11 mouse cellular contexts compared by ENCODE assay signal in the genomic region with DNA sequence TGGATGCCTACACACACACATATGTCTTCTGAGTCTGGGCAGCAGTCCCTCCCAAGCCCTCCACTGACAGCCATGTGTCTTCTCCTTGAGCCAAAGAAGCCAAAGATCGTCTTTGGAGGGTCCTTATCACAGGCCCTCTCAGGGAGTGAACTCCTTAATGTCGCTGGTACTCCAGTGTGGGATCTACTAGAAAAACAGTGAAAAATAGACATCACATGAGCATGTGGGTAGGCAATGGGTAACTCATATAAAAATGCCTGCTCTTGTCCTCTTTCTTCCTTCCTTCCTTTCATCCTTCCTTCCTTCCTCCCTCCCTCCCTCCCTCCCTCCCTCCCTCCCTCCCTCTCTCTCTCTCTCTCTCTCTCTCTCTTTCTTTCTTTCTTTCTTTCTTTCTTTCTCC. TPM values are rescaled to one million over a fixed set of nuclear protein-coding genes. Genes with fewer than 3 reads are reported as not detected.
"Had no signal": no experiment of that assay in that cellular context is flagged by ENCODE, and none has a peak within 500 bp of the region (broad histone marks: within the 10 kb centered on the region; RNA-seq: fewer than 3 reads in every experiment).

No protein-coding gene starts in this region.

RNA-seq across cellular contexts. Expression of a gene that starts 1.1 kb away (rescaled TPM):
- polyA plus RNA-seq: macrophage had no signal

RNA-seq across cellular contexts. Expression of a gene that starts 2.5 kb away (rescaled TPM):
- total RNA-seq: megakaryocyte, adult 5-6 weeks had no signal
- polyA plus RNA-seq: limb, embryonic 11.5 days; liver, adult 2 months; macrophage; thymus, postnatal 0 days had no signal

RNA-seq across cellular contexts. Expression of a gene that starts 10.7 kb away (rescaled TPM):
- total RNA-seq: left cerebral cortex, adult 2 months; left cerebral cortex, postnatal 36 days; liver, adult 2 months; megakaryocyte, adult 5-6 weeks had no signal
- polyA plus RNA-seq: liver, adult 2 months; macrophage had no signal

RNA-seq across cellular contexts. Expression of a gene that starts 14.1 kb away (rescaled TPM):
- polyA plus RNA-seq: macrophage had no signal

RNA-seq across cellular contexts. Expression of a gene that starts 21.2 kb away (rescaled TPM):
- total RNA-seq: layer of hippocampus, adult 8-10 months; layer of hippocampus, postnatal 10 days; layer of hippocampus, postnatal 36 days; left cerebral cortex, adult 2 months; left cerebral cortex, postnatal 10 days; left cerebral cortex, postnatal 36 days; liver, adult 2 months; megakaryocyte, adult 5-6 weeks had no signal
- polyA plus RNA-seq: liver, adult 2 months; macrophage had no signal
